Mouse (Mus musculus) forebrain, embryonic 16.5 days (tissue): Measurements from ENCODE around the gene Nrxn3. TPM values are rescaled to one million over a fixed set of nuclear protein-coding genes. Genes with fewer than 3 reads are reported as not detected.

Experiments
- ATAC-seq: fragments of 200-750 bp; cut with Nextera tagmentation; 2 replicates; pipeline ENCODE4 v1.8.0; 2017; ENCODE audit warnings: mild to moderate bottlenecking, moderate library complexity
- H3K27ac ChIP-seq: fragments of 300-500 bp; sonication (generic); 2 replicates; pipeline ENCODE4 v1.5.1; 2014; ENCODE audit warnings: low read length, control low read depth
- H3K27me3 ChIP-seq: fragments of 300-500 bp; sonication (generic); replicated peaks from 2 replicates; pipeline ENCODE4 v1.6.1; 2014; ENCODE audit warnings: low read length; ENCODE audit not compliant: control insufficient read depth, insufficient read depth
- H3K36me3 ChIP-seq: fragments of 300-500 bp; sonication (generic); 2 replicates; pipeline ENCODE4 v1.6.1; 2014; ENCODE audit not compliant: control insufficient read depth, insufficient read depth
- H3K4me1 ChIP-seq: fragments of 300-500 bp; sonication (generic); replicated peaks from 2 replicates; pipeline ENCODE4 v1.6.1; 2014; ENCODE audit warnings: low read length; ENCODE audit not compliant: control insufficient read depth, insufficient read depth
- H3K4me2 ChIP-seq: fragments of 300-500 bp; sonication (generic); 2 replicates; pipeline ENCODE4 v1.6.1; 2014; ENCODE audit warnings: mild to moderate bottlenecking, low read length, control low read depth
- H3K4me3 ChIP-seq: fragments of 300-500 bp; sonication (generic); replicated peaks from 2 replicates; pipeline ENCODE4 v1.5.1; 2014; ENCODE audit warnings: mild to moderate bottlenecking, low read length, control low read depth
- H3K9ac ChIP-seq: fragments of 300-500 bp; sonication (generic); replicated peaks from 2 replicates; pipeline ENCODE4 v1.6.1; 2014; ENCODE audit warnings: low read depth, low read length, control low read depth
- H3K9me3 ChIP-seq: fragments of 300-500 bp; sonication (generic); 2 replicates; pipeline ENCODE4 v1.6.1; 2016; ENCODE audit warnings: low read length; ENCODE audit not compliant: control insufficient read depth
- WGBS: fragments of 180-500 bp; shearing (Covaris S2); extraction: QIAGEN DNeasy Blood & Tissue Kit; methylation state at CpG from one replicate; pipeline ENCODE4 v1.1.7; 2014; 5-methylcytosine and 5-hydroxymethylcytosine counted together
- polyA plus RNA-seq: library from polyadenylated mRNA; unstranded; fragments of >200 nt; fragmentation: Nextera tagmentation; extraction: Ambion mirVana; gene quantifications from 2 replicates; pipeline ENCODE4 v1.2.1, GENCODE M21; 2015

The Nrxn3 gene
- polyA plus RNA-seq, 1 experiment from 2014 or later = 117 TPM

DNA sequence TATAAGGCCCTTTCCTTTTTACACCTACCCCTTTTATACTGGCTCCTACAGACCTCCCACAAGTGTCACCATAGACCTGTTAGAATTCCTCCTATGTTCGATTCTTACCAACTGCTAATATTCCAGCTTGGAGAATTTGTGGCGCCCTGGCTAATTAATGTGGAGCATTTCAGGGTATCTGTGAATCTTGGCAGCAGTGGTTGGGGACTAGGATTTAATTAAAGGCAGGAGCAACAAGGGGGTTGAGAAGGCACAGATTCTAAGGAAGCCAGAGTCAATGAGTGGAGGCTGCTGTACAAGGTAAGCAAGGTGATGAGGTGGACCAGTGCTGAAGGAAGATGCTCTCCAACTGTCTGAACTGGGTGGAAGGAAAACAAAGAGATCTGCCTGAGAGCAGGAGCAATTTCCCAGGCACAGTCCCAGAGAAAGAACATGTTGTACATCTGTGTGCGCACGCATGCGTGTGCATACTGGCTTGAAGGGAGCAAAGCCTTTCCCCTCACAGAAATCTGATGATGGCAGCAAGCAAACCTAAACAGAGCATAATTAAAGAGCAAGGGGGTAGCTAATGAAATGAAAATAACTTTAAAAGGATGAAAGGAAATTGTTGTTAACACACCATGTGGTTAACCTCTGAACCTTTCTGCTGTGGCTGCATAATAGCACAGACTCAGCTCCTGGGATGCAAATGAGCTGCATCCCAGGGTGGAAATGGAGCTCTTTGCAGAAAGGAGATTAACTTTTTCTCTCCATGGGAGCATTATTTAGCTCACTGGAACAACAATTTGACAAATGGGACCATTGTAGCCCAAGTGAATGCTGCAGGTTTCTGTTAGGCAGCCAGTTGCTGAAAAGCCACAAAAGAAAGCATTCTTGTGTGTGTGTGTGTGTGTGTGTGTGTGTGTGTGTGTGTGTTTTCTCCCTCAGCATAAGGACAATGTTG lies 1409.5 kb downstream of the Nrxn3 start:
- Histone ChIP-seq H3K27ac (peak overlapping the region; percentile 73), H3K4me3 (no peak overlapping the region), H3K4me1 (peaks cover 15% of the 10 kb centered on the region), H3K27me3 (peaks cover 12% of the 10 kb centered on the region), H3K9ac (no peak overlapping the region), H3K4me2 (no peak overlapping the region), H3K9me3 (no peaks in the 10 kb centered on the region), H3K36me3 (no peaks in the 10 kb centered on the region)
- under 1% methylated on average over 5 of the region's 5 CpGs for whole genome bisulfite sequencing
- peak; percentile 97 for ATAC-seq

DNA sequence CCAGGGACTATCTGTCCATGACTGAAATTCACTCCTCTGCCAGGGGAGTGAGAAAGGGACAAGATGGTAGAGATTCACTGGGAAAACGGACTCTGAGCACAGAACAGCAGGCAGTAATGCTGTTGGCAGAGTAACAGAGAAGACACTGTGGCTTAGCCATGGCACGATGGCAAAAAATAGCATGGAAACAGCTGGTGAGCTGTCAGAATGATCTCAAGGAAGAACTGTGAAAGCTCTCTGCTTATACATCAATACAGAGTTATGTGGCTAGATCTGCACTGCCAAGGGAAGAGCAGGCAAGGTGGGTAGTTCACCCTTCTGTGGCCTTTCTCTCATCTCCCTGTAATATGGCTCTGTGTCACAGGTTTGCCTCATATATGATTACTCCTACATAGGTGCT lies 1419.3 kb downstream of the Nrxn3 start:
- Histone ChIP-seq H3K4me1 (peaks cover 6% of the 10 kb centered on the region), H3K27ac (no peak overlapping the region), H3K36me3 (no peaks in the 10 kb centered on the region), H3K27me3 (no peaks in the 10 kb centered on the region), H3K9me3 (no peaks in the 10 kb centered on the region), H3K9ac (no peak overlapping the region), H3K4me2 (no peak overlapping the region), H3K4me3 (no peak overlapping the region)
- WGBS = 51% methylated on average over 2 of the region's 2 CpGs
- ATAC-seq = peak; percentile 68; the same call in 1 of the 2 replicates

DNA sequence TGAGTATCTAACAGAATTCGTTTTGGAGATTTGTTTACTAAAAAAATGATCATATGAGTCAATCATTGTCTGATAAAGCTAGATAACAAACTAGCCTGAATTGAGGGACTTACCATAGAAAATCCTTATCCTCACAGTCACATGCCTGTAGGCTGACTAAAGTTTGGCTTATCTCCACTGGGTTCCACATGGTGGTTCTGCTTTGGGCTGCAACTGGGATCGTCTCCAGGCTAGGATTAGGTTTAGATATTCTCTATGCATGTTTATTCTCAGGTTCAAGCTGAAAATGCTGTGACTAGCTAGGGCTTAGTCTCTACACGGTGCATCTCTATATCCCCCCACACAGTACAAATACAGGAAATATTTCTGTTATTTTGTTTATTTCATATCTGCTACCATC lies 1421.6 kb downstream of the Nrxn3 start:
- WGBS = 72% methylated on average over 3 of the region's 3 CpGs
- ATAC-seq = no peak
- no peak overlapping the region for H3K4me3 ChIP-seq
- H3K9me3 ChIP-seq = no peaks in the 10 kb centered on the region
- no peak overlapping the region for H3K27ac ChIP-seq
- H3K4me1 ChIP-seq = peaks cover 6% of the 10 kb centered on the region
- no peaks in the 10 kb centered on the region for H3K27me3 ChIP-seq
- no peaks in the 10 kb centered on the region for H3K36me3 ChIP-seq
- no peak overlapping the region for H3K9ac ChIP-seq
- no peak overlapping the region for H3K4me2 ChIP-seq

DNA sequence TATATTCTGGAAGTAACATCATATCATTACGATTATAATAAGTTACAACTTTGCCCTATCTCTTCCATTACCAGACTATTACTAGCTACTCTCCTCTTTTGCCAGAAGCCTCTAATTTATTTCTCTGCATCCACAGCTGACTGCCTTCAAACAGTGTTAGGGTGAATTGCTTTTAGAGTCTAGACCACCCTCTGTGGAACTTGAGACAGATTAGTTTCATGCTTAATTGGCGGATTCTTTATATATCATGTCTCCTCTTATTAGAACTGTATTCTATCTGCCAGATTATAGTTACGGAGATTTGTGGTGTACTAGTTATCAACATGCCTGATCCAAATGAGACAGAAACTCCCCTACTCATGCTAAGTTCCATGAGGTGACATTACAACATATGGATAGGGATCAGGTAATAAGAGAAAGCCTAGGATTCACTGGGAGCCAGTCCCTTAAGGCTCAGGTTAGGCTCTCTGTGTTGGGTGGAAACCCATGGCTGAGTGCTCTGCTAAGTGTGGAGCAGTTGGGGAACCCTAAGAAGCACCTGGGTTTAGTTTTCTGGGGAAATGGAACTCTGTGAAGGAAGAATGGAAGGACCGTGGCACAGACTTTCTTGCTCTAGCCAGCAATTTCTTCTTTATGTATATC lies 1435.6 kb downstream of the Nrxn3 start:
- no peaks in the 10 kb centered on the region for H3K27me3 ChIP-seq
- H3K4me1 ChIP-seq = no peaks in the 10 kb centered on the region
- H3K9me3 ChIP-seq = no peaks in the 10 kb centered on the region
- WGBS = 86% methylated on average over 4 of the region's 4 CpGs
- H3K4me2 ChIP-seq = no peak overlapping the region
- H3K4me3 ChIP-seq = no peak overlapping the region
- ATAC-seq = no peak
- H3K9ac ChIP-seq = no peak overlapping the region
- no peak overlapping the region for H3K27ac ChIP-seq
- no peaks in the 10 kb centered on the region for H3K36me3 ChIP-seq

DNA sequence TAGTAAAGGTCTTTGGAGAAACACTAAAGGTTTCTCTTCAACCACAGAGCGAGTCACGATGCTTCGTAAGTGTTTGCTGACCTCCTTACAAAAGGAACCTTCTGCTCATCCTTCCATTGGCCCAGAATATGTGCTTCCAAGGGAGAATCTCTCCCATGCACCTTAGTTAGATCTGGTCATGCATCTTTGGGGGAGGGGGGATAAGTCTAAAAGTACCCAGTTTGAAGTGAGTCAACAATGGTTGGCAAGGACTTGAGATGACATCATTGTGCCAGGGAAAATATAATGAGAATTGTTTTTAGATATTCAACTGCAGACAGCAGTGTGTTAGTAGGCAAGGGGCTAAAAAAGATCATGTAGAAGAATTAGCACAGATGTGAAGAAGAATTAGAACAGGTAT lies 1437.2 kb downstream of the Nrxn3 start:
- Histone ChIP-seq H3K9me3 (no peaks in the 10 kb centered on the region), H3K9ac (no peak overlapping the region), H3K4me2 (no peak overlapping the region), H3K27me3 (no peaks in the 10 kb centered on the region), H3K36me3 (no peaks in the 10 kb centered on the region), H3K4me3 (no peak overlapping the region), H3K27ac (no peak overlapping the region), H3K4me1 (no peaks in the 10 kb centered on the region)
- ATAC-seq = no peak
- WGBS = 94% methylated on average over 3 of the region's 3 CpGs

DNA sequence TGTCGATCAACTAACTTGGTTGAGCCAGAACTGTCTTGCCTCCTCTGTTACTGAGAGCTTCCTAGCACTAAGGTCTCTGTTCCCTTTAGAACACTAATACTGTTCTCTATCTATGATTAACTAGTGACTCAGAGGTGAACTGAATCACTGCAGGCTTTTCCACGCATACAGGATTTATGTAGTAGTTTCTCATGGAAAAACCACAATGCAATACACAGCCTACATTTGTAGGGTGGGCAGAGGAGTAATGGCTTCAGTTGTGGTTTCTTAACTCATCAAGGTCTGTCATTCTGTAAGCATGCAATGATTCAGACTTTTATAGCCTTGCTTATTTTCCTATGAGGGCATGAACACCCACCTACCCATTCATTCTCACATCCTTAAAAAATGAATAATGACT lies 1443.4 kb downstream of the Nrxn3 start:
- H3K4me2 ChIP-seq = no peak overlapping the region
- H3K9ac ChIP-seq = no peak overlapping the region
- no peaks in the 10 kb centered on the region for H3K9me3 ChIP-seq
- no peaks in the 10 kb centered on the region for H3K36me3 ChIP-seq
- 94% methylated on average over 2 of the region's 2 CpGs for WGBS
- no peaks in the 10 kb centered on the region for H3K4me1 ChIP-seq
- no peak for ATAC-seq
- no peaks in the 10 kb centered on the region for H3K27me3 ChIP-seq
- no peak overlapping the region for H3K27ac ChIP-seq
- H3K4me3 ChIP-seq = no peak overlapping the region

DNA sequence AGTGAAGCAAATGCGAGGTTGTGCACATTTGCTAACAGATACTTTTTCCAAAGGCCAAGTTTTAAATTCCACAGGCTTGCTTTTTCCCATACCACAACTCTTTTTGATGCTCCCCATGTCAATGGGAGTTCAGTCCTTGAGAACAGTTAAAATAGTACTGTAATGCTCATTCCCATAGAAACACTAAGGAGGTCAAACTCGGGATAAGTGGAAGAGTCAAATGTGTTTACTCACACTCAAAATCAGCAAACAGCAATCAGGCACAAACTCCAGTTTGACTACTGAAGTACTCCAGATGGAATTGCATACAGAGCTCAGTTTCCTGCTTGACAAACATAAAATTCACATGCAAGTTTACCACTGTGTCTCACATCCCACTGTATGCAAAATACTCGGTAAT lies 1458.9 kb downstream of the Nrxn3 start:
- Histone ChIP-seq H3K27ac (no peak overlapping the region), H3K4me2 (no peak overlapping the region), H3K9me3 (no peaks in the 10 kb centered on the region), H3K9ac (no peak overlapping the region), H3K27me3 (no peaks in the 10 kb centered on the region), H3K4me3 (no peak overlapping the region), H3K4me1 (no peaks in the 10 kb centered on the region), H3K36me3 (no peaks in the 10 kb centered on the region)
- WGBS = 92% methylated on average over 3 of the region's 3 CpGs
- ATAC-seq = no peak

DNA sequence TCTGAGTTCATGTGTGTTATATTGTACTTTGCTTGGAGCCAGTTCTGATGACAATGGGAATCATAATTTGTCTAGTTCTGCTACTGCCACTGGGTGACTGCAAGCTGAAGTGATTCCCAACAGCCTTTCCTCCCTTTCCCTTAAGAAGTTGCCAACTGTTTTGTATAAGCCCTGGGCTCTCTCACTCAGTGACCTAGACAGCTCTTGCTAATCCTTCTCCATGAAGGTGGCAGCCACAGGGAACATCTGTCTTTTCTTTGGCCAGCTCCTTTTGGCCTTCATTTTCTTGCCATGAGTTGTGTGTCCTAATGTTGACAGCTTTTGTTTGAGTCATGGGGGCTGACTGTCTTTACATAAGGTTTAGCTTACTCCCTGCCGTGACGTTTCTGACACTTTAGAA lies 1460.3 kb downstream of the Nrxn3 start:
- Histone ChIP-seq H3K27ac (no peak overlapping the region), H3K4me1 (no peaks in the 10 kb centered on the region)

DNA sequence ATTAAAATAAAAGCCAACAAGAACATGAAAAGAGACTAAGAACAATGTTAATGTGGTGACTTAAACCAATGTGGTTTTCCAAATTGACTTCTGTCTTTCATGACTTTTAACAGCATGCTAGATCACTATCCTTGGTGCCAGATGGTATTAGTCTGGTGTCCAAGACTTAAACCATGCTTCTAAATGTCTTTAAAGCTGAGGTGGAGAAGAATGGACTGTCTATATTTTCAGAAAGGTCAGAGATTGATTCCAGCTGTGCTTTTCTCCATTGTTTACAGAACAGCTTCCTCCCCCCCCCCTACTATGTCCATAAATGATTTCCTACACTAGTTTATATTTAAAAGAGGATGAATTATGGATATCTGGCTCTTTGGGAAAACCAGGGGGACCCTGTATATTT lies 1473.5 kb downstream of the Nrxn3 start:
- no peak for ATAC-seq
- no peaks in the 10 kb centered on the region for H3K27me3 ChIP-seq
- H3K4me1 ChIP-seq = no peaks in the 10 kb centered on the region
- no peak overlapping the region for H3K4me2 ChIP-seq
- no peaks in the 10 kb centered on the region for H3K36me3 ChIP-seq
- no peaks in the 10 kb centered on the region for H3K9me3 ChIP-seq
- no peak overlapping the region for H3K9ac ChIP-seq
- H3K4me3 ChIP-seq = no peak overlapping the region
- H3K27ac ChIP-seq = no peak overlapping the region

More for the DNA sequence above, 1460.3 kb downstream of the Nrxn3 start:
- WGBS = 80% methylated on average over 2 of the region's 2 CpGs
- Histone ChIP-seq H3K27me3 (no peaks in the 10 kb centered on the region), H3K36me3 (no peaks in the 10 kb centered on the region), H3K4me2 (no peak overlapping the region), H3K4me3 (no peak overlapping the region), H3K9me3 (no peaks in the 10 kb centered on the region), H3K9ac (no peak overlapping the region)
- no peak for ATAC-seq
